Mouse (Mus musculus) mouse embryonic stem cell (cell line): Measurements from ENCODE around the gene Dolpp1.

Experiments used
- in situ Hi-C, 2 experiments: fragments of 300-500 bp; cut with MboI; formaldehyde crosslinking; loops; 1 replicate in 1 of 2; 3 replicates in 1 of 2; pipeline ENCODE4 v1.14.3; 2019 to 2020; ENCODE audit warnings: low sequenced_read_pairs in 2 of 2, low pct_unique_long_range_greater_than_20kb in 1 of 2, mixed read lengths in 1 of 2; ENCODE audit not compliant: unreplicated experiment in 1 of 2

Gene Dolpp1

DNA sequence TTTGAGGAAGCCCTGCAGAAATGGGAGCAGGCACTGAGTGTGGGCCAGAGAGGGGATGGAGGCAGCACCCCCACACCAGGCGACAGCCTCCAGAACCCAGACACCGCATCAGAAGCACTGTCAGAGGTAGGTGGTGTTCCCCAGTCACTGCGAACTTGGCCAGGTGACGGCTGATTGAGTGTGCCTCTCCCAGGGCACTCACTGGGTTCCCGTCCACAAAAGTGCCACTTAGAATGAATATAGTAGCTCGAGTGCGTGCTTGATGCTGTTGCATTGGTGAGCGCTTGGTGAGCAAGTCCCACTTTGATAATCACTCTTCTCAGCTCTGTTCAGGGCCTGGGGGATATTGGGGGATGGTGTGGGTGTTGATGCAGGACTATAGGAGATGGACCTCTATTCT lies 20.5 kb upstream of the Dolpp1 start:
- in situ Hi-C loops, result no loop called here

DNA sequence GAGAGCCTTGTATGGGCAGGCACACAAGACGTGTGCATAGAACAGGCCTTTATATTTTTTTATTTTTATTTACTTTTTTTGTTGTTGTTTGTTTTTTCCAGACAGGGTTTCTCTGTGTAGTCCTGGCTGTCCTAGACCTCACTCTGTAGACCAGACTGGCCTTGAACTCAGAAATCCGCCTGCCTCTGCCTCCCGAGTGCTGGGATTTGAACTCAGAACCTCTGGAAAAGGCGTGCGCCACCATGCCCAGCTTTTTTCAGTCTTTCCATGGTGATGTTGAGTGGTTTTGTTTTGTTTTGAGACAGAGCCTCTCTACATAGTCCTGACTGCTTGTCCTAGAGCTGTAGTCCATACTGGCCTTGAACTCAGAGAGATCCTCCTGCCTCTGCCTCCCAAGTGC lies 19.3 kb upstream of the Dolpp1 start:
- in situ Hi-C loops, result no loop called here

DNA sequence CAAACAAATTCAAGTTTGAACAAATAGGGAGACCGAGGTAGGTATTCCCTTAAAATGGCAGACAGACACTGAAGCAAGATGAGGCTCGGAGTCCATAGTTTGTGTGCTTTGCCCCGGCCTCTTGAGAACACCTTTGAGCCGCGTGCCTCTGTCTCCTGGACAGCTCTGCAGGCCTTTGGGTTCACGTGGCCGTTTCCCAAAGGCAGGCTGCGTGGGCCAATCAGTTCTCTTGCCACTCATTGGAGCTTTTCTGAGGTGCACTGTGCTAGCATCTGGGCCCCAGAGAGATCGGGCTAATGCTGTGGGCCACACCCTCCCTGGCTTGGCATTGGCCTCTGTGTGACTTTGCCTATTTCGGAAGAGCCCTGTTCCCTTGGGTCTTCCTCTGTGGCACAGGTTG lies 16.2 kb upstream of the Dolpp1 start:
- in situ Hi-C loops, result no loop called here

DNA sequence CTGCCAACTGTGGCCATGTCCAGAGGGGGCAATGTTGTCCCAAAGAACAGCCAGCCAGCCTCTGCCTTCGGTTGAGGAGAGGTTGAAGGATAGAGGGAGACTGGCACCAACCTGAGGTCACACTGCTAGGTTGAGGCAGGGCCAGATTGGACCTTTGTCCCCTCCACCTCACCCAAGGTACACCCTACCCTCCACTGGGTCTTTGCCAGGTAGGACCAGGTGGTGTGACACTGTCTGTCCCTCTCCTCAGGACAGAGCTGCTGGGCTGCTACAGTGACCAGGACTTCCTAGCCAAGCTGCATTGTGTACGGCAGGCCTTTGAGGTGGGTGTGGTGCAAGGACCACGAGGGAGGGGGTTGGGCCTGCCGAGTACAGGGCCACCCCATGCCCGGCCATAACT lies 14.3 kb upstream of the Dolpp1 start:
- in situ Hi-C loops, result no loop called here

DNA sequence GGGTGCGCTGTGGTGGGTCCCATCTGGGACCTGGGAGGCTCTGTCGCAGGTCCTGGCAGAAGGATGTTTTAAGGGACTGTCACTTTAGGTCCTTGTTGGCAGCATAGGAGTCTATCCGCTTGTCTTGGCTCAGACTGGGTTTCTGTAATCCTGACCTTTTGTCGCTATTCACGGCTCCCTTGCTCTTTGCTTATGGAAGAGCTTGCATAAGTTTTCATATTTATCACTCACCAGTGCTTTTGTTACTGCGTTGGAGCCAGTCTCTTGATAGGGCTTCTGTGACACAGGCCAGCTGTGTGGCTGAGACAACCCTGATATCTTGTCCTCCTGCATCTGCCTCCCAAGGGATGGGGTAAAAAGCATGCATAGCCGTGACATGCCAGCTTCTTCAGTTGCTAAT lies 12.7 kb upstream of the Dolpp1 start:
- in situ Hi-C loops, result no loop called here

DNA sequence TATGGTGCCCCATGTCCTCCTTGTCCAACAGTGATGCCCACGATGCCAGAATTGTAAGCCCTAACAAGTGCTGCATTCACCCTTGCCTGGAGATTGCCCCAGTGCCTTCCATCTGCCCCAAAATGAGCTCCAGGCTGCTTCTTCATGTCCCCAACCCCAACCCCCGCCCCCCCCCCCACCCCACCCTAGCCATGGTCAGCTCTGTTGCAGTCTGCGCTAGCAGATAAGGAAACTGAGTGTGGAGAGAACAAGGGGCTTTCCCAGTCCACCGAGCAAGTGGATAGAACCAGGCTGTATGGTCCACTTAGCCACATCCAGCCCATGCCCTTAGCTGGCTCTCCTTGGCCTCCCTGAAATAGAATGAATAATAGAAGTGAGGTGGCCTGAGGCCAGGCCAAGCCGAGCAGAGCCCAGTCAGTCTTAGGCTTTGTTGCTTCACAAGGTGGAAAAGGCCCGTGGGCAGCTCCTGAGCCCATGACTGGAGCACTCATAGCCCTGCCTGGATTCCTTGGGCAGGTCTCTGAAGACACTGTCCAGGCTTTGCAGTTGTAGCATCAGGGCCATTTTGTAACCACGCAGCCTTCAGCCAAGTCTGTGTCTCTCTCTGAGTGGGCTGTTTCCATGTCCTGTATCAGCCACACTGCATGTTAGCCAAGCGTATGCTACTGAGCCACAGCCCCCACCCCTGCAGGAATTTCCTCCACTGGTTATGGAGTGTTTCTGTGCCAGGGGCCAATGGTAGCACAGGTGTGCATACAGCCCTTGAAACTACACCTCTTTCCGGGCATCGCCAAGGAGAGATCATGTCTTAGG lies 11.3 kb upstream of the Dolpp1 start:
- in situ Hi-C loops, result no loop called here

DNA sequence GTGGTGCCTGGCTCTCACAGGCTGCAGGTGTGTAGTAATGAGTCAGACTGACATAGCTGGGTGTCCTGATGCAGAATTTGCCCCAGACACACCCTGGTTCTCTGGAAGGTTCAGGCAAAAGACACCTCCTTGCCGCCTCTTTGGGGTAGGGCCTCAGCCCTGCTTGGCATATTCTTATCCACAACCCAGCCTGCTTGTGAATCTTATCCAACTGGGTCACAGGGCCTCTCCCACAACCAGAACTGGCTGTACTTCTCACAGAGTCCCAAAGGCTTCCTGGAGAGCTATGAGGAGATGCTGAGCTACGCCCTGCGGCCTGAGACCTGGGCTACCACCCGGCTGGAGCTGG lies 10.7 kb upstream of the Dolpp1 start:
- in situ Hi-C loops, result no loop called here

DNA sequence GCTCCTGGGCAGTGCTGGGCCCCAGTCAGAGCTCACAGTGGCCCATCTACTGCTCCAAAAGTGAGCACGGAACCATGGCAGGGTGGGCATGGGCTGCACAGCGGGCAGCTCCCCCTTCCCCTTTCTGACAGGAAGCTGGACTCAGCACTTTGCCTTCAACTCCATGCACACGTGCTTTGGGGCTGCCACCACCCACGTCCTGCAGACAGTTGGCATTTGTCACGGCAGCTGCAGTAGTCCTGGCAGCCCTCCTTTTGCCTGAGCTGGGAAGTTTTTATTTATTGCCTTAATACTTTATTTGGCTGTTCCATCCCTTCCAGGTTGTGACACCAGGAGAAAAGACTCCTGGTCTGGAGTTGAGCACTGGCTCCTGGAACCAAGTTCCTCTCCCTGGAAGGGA lies 7.2 kb upstream of the Dolpp1 start:
- in situ Hi-C loops, result no loop called here

DNA sequence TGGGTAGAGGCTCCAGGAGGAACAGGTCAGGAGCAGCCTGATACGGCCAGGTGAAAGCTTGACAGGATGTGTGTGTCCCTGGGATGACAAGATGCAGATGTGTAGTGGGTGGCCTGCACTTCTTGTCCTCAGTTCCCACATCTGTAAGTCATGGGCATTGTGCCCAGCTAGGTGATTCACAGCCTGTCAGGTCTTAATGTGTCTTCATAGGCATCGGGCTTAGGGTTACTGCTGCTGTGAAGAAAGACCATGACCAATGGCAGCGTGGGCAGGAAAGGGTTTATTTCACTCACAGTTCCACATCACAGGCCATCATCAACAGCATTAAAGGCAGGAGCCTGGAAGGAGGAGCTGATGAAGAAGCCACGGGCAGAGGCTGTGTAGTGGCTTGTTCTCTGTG lies 6.5 kb upstream of the Dolpp1 start:
- in situ Hi-C loops, result no loop called here

DNA sequence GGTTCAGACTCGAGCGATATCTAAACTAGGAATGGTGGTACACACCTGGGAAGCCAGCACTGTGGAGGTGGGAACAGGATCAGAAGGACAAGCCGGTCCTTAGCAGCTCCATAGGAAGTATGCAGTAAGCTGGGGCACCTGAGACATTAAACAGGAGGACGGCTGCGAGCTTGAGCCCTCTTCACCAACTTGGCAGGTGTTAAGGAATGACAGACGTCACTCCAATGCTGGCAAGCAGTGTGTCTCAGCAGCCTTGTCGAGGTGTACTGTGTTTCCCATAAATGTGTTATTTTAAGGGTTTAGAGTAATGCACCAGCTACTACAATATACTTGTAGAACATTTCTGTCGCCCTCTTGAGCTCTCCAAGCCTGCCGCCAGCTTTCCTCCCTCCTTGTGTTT lies 5.1 kb upstream of the Dolpp1 start:
- in situ Hi-C loops, result no loop called here

DNA sequence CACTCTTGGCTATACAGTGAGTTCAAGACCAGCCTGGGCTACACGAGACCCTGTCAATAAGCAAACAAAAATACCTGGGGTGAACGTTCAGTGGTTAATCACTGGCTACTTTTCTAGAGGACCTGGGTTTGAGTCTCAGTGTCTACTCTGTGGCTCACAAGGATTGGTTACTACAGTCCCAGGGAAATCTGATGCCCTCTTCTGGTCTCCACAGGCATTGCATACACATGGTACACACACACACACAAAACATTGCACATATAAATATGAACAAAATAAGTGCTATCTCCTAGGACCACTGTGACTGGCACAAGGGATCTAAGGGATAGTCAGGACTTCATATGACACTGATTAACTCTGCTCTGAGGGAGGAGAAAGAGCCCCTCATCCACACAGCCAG lies 3.1 kb upstream of the Dolpp1 start:
- in situ Hi-C loops, result no loop called here

DNA sequence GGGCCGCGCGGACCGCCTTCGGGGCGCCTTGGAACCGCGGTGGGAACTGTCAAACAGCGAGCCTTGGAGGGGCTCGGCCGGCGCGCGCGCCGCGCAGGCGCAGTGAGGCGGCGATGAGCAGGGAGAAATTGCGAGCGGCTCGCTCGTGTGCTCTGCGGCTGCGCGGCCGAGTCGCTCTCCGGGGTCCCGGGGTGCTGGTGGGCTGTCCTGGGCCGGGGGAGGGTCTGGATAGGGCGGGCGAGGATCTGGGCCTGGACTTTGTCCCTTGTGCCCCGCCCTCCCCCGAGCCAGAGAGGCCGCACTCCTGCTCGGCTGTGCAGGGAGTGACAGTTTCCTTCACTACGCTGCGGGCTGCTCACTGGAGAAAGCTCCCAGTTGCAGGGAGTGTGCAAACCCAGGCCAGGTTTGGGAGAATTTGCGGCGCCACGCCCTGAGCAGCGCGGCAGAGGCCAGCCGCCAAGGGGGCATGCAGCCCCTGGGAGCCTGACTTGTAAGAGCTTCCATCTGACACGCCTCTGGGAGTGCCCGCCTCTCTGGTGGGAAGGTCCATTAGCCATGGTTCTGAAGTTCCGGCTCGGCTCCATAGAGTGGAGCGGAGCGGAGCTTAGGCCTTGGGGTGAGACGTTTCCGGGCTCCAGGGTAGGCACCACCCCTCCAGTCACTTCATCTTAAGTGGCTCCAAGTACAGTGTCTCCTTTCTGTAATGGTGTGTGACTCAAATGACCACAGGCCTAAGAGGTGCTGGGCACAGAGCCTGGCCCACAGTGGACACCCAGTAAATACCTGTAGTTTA lies 719 bp downstream of the Dolpp1 start:
- in situ Hi-C loops, result no loop called here

DNA sequence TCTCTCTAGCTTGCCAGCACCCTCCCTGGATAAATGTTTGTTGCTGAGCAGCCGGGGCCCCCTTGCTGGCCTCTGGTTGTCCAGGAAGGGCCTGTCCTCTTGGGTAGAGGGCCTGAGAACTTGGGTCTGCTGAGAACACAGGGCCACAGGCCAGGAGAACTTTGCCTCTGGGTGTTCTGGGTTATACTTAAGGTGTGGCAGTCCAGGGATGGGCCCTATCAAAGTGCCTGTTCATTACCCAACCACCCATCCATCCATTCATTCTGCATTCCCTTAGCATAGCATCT lies 1.3 kb downstream of the Dolpp1 start:
- in situ Hi-C loops, result no loop called here

DNA sequence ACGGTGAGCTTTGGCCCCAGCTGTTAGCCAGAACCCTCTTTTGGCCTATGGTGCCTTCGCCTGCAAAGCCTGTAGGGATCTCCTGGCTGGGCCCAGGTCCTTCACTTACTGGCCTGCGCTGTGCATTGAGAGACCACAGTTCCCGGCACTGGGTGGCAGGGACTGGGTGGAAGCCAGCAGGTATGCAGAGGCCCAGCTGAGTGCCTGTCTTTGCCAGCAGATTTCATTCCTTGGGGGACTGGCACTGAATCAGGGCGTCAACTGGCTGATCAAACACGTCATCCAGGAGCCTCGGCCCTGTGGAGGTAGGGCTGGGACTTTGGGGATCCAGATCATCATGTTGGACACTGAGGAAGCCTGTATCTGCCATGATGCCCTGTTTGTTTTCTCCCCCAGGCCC lies 3.7 kb downstream of the Dolpp1 start:
- in situ Hi-C loops, result no loop called here

DNA sequence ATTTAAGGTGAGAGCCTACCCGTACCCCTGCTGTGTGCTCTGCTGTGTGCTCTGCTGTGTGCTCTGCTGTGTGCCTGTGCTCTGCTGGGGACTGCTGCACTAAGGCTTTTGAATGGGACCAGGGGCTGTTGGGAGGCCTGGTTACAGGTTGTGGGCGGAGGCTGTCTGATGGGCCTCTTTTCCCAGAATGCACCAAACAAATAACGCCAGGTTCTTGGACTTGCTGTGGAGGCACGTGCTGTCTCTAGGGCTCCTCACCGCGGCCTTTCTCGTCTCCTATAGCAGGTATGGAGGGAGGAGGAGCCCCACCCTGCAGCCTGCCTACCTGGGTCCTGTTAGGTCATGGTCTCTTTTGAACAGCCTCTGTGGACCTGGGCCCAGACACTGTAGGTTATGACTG lies 4.2 kb downstream of the Dolpp1 start:
- in situ Hi-C loops, result no loop called here

DNA sequence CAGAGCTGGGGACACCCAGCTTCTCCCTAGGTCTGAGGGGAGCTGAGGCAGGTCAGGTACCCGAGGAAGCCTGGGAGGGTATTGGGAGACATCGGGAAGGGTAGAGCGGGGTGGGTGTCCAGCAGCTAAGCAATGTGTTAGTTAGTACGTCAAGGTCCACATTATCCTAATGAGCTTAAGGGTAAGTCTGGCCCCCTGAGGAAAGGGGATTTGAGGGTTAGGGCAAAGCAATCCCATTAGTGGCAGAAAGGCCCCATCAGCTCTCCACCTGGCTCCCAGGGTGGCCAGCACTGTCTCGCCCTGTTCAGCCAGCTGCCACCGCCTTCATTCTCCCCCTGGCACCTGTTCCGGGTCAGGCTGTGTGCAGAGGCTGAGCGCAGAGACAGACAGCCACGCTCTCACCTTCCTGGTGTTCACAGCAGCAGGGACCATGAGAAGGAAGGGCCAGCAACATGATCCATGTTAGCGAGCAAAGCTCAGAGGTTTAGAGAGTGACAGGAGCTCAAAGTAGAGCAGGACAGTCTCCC lies 6.0 kb downstream of the Dolpp1 start:
- in situ Hi-C loops, result no loop called here

DNA sequence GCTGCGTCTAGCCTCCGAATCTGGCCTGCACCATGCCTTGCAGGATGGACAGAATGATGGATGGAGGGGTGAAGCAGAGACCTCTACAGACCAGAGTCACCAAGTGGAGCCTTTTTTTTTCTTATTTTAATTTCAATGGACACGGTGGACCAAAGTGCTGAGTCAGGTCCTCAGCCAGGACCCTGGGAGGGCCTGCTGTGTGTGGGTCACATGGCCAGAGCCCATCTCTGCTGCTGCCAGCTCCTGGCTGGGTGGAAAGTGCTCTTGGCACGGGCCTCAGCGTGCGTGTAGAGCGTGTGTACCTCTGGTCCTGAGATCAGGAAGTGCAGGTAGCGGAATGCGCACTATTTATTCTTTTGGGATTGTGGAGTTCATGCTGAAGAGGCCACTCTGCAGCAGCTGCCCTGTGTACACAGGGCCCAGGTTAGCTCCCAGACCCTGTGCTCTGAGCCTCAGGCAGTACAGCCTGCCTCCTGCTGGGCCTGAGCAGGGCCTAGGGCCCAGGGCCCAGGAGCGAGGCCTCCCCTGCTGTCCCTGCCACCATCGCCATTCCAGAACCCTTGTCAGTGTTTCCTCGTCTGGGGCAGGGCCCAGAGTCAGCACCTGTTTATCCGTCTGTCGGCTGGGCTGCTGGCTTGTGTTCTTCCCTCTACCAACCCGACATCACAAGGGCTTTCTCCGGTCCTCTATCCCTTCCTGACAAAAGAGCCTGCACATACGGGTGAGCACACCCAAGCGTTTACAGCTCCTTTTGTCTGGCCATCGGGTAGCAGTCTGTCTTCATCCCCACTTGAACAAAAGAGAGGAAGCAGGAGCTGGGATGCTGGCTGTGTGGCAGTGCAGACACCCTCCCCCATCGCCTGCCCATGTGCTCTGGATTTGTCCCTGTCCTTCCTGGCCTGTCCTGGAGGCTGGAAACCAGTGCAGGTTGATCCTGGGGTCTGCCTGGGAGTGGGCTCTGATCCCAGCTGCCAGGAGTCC lies 7.4 kb downstream of the Dolpp1 start:
- in situ Hi-C loops, result no loop called here

DNA sequence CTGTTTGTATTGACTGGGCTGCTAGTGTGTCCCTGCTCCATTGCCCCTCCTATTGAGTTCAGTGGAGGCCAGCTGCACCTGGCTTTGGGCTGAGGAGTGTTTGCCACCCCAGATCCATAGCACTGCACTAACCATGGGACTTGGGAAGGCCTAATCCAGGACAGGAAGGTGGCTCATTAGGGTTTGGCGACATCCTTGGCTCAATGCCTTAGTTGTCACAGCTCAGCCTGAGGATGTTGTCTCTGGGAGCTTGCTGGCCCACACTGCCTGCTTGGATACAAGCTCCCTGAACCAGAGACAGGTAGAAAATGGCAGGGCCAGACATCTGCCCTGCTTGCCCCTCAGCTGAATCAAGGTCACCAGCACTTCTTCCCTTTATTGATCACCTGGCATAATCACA lies 9.5 kb downstream of the Dolpp1 start:
- in situ Hi-C loops, result no loop called here

DNA sequence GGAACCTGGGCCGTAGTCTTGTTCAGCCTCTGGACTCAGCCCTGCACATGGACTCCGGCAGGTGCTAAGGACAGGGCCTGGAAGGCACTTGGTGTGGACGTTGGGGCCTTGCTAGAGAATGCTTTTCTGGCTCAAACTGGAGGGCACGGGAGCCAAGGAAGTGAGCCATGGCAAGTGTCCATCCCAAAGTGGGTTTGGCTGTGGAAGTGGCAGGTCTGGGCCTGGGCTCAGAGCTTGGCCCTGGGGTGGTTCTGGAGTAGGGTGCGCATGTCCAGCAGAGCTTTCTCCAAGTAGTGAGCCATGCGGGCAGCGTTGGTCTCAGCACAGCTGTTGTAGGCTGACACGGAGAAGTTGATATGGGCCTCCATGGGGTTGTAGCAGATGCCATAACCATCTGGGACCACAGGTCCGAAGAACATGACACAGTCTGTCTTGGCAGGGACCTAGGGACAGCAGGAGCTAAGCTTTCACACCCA lies 10.3 kb downstream of the Dolpp1 start:
- in situ Hi-C loops, result no loop called here
